Mouse (Mus musculus): Measurements from ENCODE around the gene Kpna6. TPM values are rescaled to one million over a fixed set of nuclear protein-coding genes. Genes with fewer than 3 reads are reported as not detected.
"Not testable (repeated sequence)": the region's sequence is repeated elsewhere in the genome, so short reads cannot be mapped to it uniquely, and the experiment has no call there.

The Kpna6 gene
- total RNA-seq (2021): 10 to 100 TPM; 64.5 to 67.4 TPM
- long read RNA-seq, experiment 1, partial matches to known transcripts: 2 of 18 reads
- long read RNA-seq, experiment 1, other reads (novel, unspliced or antisense): 16 of 18 reads
- long read RNA-seq, experiment 2, full-length matches to known transcripts: 2 of 18 reads
- long read RNA-seq, experiment 2, partial matches to known transcripts: 0 of 18 reads
- long read RNA-seq, experiment 2, other reads (novel, unspliced or antisense): 16 of 18 reads

DNA sequence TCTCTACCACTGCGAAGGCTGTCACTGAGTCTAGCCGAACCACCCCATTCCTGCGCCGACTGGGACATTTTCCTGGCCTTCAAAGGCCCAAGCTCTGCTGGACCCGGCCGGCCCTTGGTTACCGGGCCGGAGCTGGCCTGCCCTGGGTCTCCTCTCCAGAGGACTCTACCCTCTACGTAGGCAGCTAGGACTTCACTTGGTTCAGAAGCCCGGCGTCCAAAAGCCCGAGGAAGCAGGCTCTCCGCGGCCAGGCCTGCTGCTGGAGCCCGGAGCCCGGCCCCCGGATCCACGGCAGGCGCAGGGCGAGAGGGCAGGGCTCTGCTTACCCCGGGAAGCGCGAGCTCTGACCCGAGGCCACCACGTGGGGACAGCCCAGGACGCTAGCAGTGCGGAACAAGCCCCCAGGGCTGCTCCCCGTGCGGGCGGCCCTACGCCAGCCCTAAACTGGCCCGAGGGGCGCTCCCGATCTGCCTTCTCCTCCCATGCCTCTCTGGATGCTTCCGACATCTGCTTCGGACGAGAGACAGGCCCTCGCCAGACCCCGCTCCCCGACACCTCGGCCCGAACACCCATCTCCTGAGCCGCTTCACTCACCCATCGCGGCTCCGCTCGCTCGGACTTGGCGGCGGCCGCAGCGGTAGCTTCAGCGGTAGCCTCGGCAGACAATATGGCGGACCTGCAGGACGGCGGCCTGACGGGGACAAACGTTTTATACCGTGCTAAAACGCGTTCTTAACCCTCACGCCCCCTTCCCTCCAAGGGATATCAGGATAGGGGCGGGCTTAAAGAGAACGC lies at the start of gene Kpna6:
TSS of gene Kpna6 (minus strand) at position 685 of the 795 bp plus-strand sequence.
- intact Hi-C loops (cut with DNase I): no loop called here

DNA sequence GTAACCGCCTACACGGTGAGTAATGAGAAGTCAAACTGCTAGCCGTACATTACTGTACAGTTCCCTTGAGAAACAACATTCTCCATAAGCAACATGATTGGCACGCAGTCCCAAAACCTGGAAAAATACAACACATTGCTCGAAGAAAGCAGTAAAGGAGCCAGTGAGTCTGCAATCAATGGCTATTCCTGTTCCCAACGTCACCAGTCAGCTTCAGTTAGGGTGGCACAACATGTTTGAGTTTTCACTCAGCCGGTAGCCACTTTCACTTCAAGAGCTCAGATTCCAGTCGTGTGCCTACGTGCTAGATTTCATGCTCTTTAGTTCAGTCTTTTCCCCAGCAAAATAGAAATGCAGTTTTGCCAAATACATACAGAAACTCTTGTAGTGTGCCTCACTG lies 43.7 kb upstream of the Kpna6 start:
- intact Hi-C loops (cut with DNase I): no loop called here
- DNase-seq: no peak

More for the DNA sequence above, at the start of gene Kpna6:
- peak; percentile 83 to 88 for DNase-seq

DNA sequence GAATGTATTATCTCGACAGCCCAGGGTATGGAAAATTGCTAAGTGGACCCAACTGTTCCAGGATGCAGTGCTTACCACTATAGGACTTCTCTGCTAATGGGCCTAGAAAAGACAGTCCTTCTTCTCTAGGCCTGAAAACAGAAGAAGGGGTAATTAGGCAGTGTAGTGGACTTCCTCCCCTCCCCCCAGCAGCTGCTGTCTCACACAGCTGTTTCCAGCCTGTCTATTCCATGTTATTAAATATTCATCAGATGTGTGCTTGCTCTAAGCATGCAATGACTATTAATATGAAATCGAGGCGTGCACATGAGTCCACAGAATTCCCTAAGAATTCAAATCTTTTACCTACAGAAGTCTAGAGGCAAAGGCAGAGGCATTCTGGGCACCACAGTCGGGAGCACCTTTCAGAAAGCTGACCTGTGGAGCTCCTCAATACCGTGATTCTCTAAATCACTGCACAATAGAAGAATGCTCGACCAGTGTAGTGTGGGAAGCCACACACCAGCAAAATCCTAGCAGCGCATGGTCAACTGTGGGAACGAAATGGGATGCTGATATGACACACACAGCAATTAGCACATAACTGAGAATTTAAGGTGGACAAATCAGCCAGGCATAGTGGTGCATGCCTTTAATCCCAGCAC lies 37.0 kb upstream of the Kpna6 start:
- DNase-seq: no peak
- intact Hi-C loops (cut with DNase I): no loop called here

DNA sequence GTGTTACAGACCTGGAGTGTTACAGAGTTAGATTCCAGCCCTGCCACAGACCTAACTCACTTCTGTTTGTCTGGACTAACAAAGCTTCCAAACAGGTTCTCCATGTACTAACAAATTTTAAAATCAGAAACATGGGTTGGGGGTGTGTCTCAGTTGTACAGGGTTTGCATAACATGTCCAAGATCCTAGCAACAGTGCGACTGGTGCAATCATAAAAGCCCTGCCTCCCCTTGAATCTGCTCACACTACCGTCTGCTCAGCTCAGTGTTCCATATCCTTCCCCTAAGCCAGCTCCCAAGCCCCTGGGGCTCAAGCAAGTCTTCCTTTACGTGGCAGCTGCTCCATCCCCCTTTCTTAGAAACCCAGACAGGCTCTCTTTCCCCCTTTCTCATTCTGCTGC lies 34.2 kb upstream of the Kpna6 start:
- intact Hi-C loops (cut with DNase I): no loop called here
- no peak for DNase-seq

DNA sequence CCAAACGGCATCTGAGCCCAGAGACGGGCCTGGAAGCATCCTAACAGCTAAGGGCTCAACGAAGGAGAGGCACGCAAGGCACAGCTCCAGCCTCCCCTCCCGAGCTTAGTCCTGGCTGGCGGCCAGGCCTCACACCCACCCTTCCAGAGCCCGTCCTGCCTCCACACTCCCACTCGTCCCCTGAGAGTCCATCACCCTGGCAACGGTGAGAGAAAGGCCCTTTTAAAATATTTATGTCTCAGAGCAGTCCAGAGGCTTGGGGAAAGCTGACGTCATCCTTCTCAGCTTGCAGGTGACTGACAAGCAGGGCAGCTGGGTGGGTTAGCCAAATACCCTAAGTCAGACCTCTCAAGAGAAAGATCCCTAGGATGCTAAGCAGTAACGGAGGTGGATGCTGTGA lies 29.9 kb upstream of the Kpna6 start:
- DNase-seq: peak; percentile 28 to 30
- intact Hi-C loops (cut with DNase I): loop anchor here (2.0 to 5.0 kb wide), 3 partner anchors 80 to 385 kb away; partner anchors contain the start of gene Spocd1

DNA sequence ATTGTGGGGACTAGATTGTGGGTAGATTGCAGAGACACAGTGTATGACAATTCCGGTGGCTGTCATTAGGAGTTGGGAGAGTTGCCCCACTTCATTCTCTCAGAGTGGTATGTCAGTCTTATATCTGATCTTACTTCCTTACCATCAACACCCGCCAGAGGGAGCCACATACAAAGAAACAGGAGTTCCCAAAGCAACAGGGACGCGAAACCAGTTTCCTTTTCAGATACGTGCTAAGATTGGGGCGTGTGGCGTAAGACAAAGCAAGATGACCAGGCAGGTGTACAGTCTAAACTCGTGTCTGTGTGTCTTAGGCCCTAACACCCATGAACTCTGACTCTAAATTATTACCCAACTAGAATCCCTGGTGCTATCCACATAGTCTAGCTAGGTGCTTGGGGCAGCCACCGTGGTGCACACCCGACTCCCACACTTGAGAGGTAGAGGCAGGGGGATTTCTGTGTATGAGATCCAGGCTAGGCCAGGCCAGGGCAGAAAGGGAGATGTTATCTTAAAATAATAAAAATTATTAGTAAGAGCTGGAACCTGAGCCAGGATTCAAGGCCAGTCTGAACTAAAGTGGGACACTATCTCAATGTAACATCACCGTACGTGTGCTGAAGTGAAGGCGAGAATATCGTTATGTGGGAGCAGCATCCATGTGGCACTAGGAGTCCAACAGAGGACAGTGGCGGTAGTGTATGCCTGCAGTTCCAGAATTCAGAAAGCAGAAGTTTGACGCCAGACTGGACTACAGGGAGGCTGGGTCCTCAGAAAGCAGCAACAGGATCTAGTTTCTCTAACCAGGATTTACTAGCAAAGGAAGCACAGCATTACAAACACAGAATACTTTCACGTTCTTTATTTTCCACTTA lies 29.2 kb upstream of the Kpna6 start:
- intact Hi-C loops (cut with DNase I): loop anchor here (2.0 to 5.0 kb wide), 3 partner anchors 81 to 386 kb away; partner anchors contain the start of gene Spocd1
- DNase-seq: peak; percentile 45 to 80

DNA sequence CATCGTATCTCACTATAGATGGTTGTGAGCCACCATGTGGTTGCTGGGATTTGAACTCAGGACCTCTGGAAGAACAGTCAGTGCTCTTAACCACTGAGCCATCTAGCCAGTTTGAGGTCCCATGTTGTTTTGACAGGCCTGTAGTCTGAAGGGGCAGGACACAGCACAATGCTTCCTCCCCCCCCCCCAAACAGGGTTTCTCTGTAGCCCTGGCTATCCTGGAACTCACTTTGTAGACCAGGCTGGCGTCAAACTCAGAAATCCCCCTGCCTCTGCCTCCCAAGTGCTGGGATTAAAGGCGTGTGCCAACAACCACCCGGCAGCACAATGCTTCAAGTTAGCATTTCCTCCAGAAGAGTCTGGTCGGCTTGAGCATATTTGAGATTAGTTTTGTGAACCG lies 28.1 kb upstream of the Kpna6 start:
- DNase-seq: not testable (repeated sequence)
- intact Hi-C loops (cut with DNase I): loop anchor here (5.0 kb wide), 2 partner anchors 82 to 387 kb away; no protein-coding TSS in a partner anchor

DNA sequence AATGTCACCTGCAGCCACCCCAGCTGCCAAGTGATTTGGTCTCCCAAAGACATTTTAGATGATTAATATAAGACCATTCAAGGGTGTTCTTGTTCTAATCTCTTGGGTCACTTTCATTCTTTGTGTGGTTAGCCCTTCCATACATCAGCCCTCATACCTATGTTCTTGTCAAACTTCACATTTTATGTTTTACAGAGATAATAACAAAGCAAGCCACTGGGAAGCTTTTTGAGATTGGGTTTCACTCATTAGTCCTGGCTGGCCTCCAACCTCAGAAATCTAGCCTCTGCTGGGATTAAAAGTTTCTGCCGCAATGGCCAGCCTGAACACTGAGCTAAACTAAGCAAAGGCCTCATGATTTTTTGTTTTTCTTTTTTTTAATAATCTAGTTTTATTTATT lies 27.6 kb upstream of the Kpna6 start:
- no peak for DNase-seq
- intact Hi-C loops (cut with DNase I): loop anchor here (5.0 kb wide), 2 partner anchors 82 to 387 kb away; no protein-coding TSS in a partner anchor

DNA sequence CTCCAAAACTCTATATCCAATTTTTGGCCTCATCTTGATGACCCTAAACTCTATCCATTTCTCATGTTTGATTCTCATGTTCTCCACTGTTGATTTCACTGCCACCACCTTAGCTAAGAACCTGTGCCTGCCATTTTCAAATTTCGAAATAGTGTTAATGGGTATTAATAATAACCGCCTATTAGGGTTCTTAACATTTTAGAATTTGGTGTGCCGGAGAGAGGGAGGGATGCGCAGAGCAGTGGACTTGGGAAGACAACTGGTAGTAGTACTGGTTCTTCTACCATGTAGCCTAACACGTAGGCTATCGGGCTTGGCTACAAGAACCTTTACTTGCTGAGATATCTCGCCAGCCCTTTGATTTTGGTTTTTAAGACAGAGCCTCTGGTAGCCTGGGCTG lies 24.6 kb upstream of the Kpna6 start:
- intact Hi-C loops (cut with DNase I): no loop called here
- DNase-seq: no peak

DNA sequence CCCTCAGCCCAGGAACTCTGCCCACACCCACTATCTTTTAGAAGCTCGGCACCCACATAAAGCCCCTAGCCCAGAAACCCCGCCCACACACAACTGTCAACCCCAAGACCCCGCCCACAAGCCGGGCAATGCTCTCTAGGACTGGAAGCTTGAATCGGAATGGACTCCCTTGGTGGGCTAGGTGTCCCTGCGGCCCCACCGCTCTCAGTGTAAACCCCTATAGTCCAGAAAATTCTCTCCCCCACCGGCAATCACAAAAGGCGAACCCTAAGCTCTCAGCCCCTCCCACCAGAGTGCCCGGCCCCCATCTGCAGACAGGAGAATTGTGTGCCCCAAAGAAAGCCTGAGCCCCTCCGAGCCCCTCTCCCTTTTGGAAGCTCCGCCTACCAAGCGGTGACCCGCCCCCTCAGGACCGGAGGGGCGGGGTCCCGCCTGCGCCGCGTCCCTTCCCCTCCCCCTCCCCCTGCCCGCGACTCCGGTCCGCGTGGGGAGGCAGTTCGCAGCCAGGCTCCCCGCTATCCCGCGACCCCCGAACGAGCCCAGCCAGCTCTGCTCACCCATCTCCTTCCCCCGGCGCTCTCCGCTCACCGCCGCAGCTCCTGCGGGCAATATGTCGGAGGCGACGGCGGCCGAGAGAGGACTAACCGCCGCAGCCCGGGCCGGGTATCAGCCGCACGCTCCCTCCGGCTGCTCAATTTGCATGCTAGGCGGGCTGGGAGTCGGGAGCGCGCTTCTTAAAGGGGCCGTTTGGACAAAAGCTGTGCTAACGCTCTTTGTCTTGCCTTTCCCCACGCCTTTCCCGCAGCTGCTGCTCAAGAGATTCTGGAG lies 23.8 kb upstream of the Kpna6 start, which contains the start of gene Tmem39b:
TSS of gene Tmem39b (minus strand) at position 681 of the 828 bp plus-strand sequence.
- peak; percentile 82 to 86 for DNase-seq
- intact Hi-C loops (cut with DNase I): no loop called here

DNA sequence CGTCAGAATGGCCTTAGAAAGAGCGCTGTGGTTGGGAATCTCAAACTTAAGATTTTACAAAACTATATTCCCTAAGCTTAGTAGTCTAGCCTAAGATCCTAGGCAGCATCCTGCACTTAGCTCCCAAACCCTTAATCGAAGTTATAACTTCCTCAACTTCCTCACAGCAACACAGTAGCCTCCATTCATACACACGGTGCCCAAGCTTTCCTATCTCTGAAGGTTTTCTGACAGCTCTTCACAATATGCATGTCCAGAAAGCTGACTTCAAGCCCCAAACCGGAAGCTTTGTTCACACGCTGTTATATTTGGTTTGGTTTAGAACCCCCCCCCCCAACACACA lies 23.2 kb upstream of the Kpna6 start:
- intact Hi-C loops (cut with DNase I): no loop called here

DNA sequence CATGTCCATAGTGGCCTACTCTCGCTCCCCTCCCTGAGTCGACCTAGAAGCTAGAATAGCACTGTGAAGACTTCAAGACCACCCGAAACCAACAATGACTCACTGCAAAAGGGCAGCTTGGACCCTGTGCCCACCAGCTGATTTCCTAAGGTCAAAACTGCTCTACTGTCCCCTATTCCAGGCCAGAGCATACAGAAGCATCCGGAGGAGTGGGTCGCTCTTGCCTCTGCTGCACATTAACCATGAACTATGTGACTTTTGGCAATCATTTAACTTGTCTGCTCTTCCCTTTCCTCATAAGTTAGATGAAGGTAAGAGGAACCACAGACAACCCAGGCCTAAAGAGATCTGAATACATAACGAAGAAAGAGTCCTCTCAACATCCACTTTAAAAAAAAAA lies 12.0 kb upstream of the Kpna6 start:
- intact Hi-C loops (cut with DNase I): no loop called here
- no peak for DNase-seq

More for the DNA sequence above, 23.2 kb upstream of the Kpna6 start:
- DNase-seq: no peak

DNA sequence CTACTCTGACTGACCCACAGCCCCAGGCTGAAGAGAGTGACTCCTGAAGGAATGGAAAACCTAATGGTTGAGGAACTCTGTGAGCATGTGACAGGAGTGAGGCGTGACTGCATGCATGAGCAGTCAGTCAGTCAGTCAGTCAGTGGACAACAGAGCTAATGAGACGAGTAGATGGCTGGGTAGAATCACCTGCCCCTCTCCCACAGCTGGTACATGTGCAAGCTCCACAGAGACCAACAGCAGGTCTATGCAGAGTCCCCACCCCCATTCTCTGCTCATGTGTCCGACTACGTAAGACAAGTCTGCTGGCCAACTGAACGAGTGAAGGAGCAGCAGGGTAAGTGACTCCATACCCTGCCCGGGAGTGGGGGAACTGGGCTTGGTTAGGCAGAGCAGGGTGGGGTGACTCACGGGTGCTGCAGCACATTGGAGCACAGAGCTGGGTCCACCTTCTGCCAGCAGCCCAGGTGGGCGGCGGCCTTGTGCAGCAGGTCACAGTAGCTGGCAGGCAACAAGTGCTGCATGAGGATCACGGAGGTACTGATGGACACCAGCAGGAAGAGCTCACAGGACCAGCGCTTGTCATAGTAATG lies 11.4 kb upstream of the Kpna6 start:
- no peak for DNase-seq
- intact Hi-C loops (cut with DNase I): no loop called here

DNA sequence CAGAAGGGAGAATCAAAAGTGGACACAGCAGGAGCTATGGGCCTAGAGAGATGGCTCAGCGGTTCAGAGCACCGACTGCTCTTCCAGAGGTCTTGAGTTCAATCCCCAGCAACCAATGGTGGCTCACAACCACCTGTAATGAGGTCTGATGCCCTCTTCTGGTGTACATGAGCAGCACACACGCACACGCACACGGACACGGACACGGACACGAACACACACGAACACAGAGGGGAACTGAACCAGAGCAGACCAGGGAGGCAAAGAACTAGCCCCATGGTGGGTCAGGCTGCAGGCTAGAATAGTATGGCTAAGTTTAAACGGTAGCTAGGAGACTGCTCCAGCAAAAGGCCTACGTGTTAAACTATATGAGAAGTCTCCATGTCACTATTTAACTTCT lies 9.3 kb upstream of the Kpna6 start:
- no peak for DNase-seq
- intact Hi-C loops (cut with DNase I): no loop called here

DNA sequence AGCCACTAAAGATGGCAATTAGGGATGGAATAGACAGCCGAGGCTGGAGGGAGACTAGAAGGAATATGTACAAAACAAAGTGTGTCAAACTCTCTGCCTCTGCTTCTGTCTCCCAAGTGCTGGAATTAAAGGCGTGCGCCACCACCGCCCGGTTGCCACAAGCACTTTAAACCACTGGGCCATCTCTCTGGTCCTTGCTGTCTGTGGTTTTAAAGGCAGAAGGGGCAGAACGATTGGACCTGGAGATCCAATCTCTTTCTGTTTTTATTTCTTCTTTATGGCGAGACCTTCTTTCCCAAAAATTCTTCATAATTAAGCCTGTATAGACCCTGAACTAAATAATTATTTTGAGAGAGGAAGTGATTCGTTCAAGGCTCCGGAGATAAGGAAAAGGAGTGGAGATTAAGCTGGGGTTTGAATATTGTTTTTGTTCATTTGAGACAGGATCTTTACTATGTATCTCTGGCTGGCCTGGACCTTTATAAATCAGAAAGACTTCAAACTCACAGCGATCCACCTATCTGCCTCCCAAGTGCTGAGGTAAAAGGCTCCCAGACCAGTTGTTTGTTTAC lies 397 bp upstream of the Kpna6 start:
- intact Hi-C loops (cut with DNase I): no loop called here
- DNase-seq: no peak

DNA sequence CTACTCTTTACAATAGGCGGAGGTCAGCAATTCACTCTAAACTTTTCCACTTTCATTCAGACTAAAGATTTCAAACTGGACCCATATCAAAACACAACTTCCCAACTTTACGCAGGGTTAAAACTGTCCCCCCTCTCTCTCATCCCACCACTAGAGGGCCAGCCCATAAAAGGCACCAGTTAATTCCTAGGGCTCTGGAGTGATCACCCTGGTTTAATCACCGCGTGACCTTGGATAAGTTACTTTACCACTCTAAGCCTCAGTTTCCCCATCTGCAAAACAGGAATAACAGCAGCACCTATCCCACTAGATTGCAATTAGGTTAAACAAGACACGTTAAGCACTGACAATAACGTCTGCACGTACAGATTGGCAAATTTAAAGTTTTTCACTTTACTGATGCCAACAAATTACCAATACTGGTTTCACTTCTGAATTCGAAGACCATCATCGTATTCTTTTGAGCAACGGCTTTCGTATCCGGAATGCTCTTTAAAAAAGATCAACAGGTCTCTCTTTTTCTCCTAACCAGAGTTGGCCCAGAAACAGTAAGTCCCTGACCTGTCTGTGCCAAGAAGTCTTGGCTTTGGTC lies 980 bp downstream of the Kpna6 start:
- intact Hi-C loops (cut with DNase I): no loop called here
- peak in 1 of 2 experiments; percentile 20 for DNase-seq

DNA sequence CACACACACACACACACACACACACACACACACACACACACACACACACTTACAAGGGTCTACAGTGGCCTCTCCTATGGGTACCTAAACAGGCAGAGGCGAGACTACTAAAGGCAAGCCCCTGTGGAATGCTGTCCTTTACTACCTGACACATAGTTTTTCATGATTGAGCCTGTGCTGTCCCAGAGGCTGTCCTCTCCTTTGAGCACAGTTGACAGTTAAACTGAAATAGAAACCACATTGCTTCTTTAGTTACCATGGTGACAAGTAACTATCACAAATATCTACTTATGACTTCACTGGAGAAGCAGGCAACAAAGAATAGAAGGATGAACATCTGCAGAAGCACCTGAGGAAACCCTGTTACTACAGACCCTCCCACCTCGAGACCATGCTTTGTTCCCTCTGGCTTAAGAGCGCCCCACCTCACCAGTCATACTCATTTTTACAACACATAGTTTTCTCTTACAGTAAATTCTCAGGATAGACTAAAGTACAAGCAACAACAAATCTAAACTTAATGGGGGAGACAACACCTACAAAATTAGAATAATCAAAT lies 10.2 kb downstream of the Kpna6 start:
- intact Hi-C loops (cut with DNase I): no loop called here
- no peak for DNase-seq

DNA sequence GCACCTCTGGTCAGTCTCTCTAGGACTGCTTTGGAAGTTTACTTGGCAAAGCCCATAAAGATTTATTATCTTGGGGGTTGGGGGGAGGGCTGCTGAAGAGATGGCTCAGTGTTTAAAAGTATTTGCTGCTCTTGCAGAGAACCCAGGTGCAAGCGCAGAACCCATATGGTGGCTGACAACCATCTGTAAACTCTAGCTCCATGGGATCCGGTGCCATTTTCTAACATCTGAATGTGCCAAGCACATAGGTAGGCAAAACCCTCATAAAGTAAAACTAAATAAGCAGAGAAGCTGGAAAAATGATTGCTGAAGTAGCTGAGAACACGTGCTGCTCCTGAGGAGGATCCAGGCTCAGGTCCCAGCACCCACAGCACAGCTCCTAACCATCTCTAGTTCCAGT lies 11.0 kb downstream of the Kpna6 start:
- intact Hi-C loops (cut with DNase I): no loop called here

More for the DNA sequence above, 11.0 kb downstream of the Kpna6 start:
- DNase-seq: no peak
